Mouse (Mus musculus): ENCODE results near the gene Tmem41b.
"Not testable (repeated sequence)": the region's sequence is repeated elsewhere in the genome, so short reads cannot be mapped to it uniquely, and the experiment has no call there.

Tmem41b gene

GRCm38 (mm10) chr7:109986775-109987174 lies at the start of gene Tmem41b:
Gene Tmem41b (minus strand): TSS chr7:109986929.
- DNase-seq, result peak; percentile 33

- DNase-seq, result no peak
Measured at GRCm38 (mm10) chr7:110030342-110030741, 43.6 kb upstream of the Tmem41b start.

DNA sequence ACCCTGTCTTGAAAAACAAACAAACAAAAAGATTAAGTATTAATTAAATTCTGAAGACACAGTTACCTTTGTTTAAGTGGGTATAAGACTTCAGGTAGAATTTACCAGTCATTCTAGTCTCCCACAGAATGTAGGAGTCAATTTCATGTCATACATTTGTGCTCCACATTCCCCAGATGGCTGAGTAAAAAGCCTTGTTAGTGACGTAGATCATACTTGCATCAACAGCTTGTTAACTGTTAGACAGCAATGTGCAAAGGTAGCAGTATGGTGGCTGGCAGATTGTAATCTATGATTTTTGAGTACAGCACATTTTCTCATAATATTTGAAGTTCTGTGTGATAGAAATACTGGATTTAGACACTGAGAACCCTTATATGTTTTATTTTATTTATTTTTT lies 42.1 kb upstream of the Tmem41b start:
- no peak for DNase-seq

DNA sequence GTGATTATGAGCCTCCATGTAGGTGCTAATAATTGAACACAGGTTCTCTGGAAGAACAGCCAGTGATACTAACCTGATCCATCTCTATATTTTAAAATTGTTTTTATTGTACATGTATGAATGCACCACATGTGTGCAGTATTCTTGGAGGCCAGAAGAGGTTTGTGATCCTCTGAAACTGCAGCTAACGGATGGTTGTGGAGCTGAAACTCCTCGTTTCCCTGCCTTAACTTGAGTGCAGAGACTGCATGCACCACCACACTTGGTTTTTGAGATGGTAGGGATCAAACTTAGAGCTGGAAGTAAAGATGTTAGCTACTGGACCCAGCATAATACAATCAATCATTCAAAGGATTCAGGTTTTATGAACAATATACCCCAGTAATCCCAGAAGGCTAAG lies 39.9 kb upstream of the Tmem41b start:
- no peak for DNase-seq

DNA sequence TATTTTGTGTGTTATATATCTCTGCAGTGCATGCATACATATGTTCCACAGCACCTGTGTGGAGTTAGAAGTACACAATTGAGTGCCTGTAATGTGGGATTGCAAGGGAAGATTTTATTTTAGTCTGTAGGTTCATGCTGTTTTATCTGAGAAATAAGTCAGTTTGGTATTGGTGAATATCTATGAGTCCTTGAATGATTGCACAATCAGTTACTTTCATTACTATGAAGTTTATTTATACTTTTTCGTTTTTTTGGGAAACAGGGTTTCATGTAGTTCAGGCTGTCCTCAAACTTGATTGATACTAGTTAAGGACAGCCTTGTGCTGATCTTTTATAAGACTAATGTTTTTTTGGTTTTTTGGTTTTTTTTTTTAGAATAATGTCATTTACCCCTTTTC lies 36.8 kb upstream of the Tmem41b start:
- no peak for DNase-seq

GRCm38 (mm10) chr7:110018631-110019482 lies 32.1 kb upstream of the Tmem41b start:
- DNase-seq, result peak; percentile 53

GRCm38 (mm10) chr7:110018117-110018630 lies 31.4 kb upstream of the Tmem41b start, which contains the start of gene Ipo7:
Gene Ipo7 (plus strand): TSS chr7:110018274.
- DNase-seq, result peak; percentile 93

- DNase-seq, result no peak
Measured at GRCm38 (mm10) chr7:110014272-110014671, 27.5 kb upstream of the Tmem41b start.

DNA sequence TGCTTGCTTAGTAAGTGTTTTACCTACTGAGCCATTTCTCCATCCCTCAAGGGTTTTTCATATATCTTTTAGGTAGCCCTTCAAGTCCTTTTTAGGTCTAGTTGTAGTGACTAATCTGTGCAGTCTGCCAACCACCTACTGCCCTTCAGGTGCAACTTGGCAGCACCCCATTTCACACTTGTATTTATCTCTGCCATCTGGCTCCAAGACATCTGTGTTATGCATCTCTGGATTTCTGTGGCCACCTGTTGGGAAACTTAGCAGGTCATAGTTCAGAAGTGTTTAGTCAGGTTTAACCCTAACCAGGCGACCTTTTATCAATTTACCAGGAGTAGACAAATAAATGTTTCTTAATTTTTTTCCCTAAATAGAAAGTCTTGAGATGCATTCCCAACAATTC lies 24.7 kb upstream of the Tmem41b start:
- DNase-seq, result no peak

- DNase-seq, result no peak
Measured at GRCm38 (mm10) chr7:110009084-110009483, 22.4 kb upstream of the Tmem41b start.

- no peak for DNase-seq
Measured at GRCm38 (mm10) chr7:110008513-110008912, 21.8 kb upstream of the Tmem41b start.

DNA sequence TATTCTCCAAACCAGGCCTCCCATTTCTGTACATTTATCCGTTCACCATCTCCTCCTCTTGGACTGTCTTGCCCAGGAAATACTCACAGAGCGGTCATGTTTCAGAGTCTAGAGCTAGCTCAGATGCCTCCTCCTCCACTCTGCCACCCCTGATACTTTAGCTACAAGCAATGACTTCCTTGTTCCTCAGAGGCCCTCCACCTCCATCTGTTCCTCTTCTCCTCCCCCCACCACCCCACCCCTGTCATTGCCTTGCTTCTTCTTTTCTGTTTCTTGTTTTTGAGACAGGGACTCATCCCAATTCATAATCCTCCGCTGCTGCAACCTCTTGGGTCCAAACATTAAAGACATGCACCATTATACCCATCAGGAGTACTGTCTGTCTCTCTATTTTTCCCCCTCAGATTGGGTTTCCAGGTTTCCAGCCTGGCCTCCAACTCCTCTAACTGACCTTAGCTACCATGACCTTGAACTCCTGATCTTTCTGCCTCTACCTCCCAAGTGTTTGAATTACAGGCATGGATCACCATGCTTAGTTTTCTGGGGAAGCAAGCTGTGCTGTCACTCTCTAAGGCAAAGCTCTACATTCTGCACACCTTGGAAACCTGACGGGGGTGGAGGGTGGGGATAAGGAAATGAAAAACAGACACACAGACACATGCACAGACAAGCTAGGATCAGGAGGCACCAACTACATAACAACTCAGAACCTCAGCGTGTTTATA lies 19.9 kb upstream of the Tmem41b start:
- no peak for DNase-seq

GRCm38 (mm10) chr7:110005976-110006375 lies 19.2 kb upstream of the Tmem41b start:
- DNase-seq, result no peak

GRCm38 (mm10) chr7:110002968-110003367 lies 16.2 kb upstream of the Tmem41b start:
- no peak for DNase-seq

DNA sequence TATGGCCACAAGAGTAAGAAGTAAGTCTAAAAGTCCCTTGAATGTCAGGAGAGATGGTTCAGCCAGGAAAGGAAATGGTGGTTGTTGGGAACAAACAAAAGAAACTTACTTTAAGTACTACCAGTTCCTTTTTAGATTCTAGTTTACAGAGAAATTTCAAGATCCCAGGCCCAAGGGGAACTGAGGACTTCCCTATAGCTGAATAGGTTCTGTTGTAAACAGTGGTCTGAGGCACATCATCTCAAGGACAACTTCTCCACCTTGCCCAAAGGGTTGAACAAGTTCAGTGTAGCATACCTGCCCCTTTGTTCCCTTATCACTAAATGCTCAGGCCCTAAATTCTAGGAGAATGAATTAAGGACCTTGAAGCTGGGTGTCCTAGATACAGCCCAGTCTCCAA lies 15.4 kb upstream of the Tmem41b start:
- no peak for DNase-seq

GRCm38 (mm10) chr7:109998388-109998787 lies 11.7 kb upstream of the Tmem41b start:
- DNase-seq, result no peak

DNA sequence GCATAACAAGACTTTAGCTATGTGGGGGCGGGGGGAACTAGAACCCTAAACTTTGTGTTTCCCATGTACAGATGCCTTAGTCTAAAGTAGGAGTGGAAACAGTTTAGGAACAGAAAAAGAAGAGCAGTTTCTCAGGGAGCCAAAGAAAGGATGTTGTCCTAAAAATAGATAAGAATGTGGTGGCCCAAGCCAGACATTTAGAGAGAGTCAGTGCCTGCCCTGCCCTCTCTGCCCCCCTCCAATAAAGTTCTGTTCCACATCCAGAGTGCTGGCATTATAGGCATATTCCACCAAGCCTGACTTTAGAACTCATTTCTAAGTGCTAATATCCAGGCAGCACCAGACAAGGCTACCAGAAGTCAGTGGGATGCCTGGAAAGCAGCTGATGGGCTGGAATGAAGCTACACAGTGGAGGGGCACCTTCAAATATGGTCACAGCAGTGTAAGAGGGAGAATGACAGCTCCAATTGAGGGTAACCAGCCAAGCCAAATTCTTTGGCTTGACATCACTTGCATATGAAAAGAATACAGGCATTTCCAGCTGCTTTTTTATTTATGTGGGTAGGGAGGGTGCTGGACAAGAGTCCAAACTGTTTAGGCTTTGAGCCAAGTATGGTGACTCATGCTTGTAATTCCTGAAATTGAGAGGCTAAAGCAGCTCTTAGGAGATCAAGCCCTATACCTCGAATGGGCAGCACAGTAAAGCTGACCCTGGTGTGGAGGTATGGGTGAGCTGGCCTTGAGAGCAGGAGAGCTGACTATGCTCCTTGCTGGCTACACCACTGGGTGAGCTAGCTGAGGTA lies 6.6 kb upstream of the Tmem41b start:
- DNase-seq, result no peak

DNA sequence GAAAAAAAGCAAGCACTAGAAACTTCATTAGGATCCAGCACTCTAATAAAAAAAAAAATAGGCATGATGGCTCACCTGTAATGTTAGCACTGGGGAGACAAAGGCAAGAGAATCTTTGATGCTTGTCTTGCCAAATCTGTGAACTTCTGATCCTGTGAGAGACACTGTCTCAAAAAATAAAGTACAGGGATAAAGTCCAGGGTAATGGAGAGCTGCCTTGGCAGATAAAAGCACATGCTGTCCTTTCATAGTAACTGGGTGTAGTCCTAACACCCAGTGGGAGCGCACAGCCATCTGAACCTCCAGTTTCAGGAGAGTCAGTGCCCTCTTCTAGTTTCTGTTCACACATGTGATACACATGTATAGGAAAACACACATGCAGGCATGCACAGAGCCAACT lies 4.6 kb upstream of the Tmem41b start:
- no peak for DNase-seq

GRCm38 (mm10) chr7:109986133-109986669 lies 528 bp downstream of the Tmem41b start:
- peak; percentile 100 for DNase-seq

GRCm38 (mm10) chr7:109985661-109986132 lies 1.0 kb downstream of the Tmem41b start:
- DNase-seq, result no peak

DNA sequence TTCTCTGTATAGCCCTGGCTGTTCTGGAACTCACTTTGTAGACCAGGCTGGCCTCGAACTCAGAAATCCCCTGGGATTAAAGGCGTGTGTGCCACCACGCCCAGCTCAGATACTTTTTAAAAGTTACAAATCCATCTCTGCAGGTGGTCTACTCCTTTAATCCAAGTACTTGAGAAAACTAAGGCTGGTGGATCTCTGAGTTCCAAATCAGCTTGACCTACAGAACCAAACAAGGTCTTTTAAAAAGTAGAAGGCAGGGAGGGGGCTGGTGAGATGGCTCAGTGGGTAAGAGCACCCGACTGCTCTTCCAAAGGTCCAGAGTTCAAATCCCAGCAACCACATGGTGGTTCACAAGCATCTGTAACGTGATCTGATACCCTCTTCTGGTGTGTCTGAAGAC lies 2.1 kb downstream of the Tmem41b start:
- DNase-seq, result not testable (repeated sequence)

GRCm38 (mm10) chr7:109977131-109977530 lies 9.6 kb downstream of the Tmem41b start:
- DNase-seq, result peak; percentile 45

Data from thymus, postnatal 14 days (tissue).